Mouse (Mus musculus) adrenal gland (tissue): ENCODE measurements around the gene Zfp648.

Experiments used
- intact Hi-C: fragments of 180-260 bp; cut with DNase I; formaldehyde crosslinking; loops from one replicate; pipeline ENCODE4 v1.15.1; 2025

Zfp648 gene

DNA sequence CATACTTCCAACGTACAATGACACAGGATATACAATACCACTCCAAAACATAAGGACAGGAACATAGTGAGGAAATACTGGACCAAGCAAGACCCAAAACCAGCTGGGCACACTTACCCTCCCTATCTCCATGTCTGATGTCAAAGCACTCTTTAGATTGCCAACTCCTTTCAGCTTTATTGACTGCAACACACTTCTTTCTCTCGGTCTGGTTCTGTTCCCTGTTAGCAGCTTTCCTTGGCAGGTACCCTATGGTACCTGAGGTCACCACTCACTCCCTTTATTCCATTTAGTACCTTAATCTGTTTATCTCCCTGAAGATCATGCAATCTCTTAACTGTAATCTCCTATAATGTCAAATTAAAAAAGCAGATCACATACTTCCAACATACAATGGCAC is 19.0 kb downstream of the Zfp648 start:
- intact Hi-C loops: no loop called here

DNA sequence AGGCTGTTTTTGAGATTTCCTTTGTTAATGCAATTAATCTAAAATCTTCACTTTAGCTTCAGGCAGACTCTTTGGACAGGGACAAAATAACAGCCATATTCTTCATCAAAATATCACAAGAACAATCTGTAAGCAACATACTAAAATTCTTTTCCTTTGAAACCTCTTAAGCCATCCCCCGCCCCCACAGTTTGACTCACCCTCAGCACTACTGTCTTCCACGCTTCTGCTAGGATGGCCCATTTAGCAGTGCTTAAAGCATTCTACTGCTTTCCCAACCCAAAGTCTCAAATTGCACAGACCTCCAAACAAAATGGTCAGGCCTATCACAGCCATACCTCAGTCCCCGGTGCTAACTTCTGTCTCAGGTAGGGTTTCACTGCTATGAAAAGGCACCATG is 19.6 kb downstream of the Zfp648 start:
- intact Hi-C loops: no loop called here

DNA sequence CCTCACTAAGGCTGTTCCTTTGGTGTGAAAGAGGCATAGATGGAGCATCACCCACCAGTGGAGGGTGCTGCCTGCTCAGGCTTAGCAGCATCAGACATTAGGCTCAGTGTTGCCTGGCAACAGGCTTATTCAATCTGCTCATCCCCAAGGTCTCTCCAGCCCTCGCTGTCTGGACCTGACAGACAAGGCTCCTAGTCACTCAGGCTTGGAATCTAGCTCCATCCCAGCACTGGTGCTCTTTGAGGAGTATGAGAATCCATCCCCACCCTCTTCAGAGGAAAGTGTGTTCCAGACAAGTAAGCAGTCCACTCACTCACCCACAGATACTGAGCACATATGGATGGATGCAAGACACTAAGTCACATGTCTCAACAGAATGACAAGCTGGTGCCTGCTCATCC is 22.8 kb downstream of the Zfp648 start:
- intact Hi-C loops: no loop called here

DNA sequence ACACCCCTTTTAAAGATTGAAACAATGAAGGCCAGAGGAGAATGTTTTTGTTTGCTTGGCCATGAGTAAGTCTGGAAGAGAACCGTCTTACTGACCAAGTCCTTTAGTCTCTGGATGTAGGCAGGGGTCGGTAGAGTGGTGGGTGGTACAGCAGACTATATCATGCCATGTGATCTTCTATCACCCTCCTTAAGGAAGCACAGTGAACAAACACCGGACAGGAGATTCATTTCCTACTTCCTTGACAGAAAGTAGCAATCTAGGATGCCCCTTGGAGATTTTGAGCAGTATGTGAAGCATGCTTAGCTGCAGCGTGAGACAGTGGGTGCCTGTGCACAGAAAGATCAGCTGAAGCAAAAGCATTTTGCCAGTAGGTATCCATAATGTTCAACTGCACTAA is 31.6 kb downstream of the Zfp648 start:
- intact Hi-C loops: no loop called here

DNA sequence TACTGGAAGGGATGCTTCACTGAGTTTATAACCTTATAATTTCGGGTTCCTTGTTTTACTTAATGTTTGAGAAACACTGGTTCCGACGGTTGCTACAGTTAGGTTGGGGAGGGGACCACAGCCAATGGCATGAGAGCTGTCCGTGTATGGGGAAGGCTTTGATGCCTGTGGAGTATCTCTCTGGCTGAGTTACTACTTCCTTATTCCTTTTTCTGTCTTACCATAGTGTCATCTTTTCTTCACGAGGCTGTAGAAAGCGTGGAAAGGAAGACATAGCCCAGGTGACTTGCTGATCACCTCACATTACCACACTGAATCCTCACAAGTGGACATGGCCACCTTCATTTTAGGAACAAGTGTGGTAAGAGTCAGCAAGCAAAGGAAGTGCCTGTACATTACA is 32.0 kb downstream of the Zfp648 start:
- intact Hi-C loops: no loop called here

DNA sequence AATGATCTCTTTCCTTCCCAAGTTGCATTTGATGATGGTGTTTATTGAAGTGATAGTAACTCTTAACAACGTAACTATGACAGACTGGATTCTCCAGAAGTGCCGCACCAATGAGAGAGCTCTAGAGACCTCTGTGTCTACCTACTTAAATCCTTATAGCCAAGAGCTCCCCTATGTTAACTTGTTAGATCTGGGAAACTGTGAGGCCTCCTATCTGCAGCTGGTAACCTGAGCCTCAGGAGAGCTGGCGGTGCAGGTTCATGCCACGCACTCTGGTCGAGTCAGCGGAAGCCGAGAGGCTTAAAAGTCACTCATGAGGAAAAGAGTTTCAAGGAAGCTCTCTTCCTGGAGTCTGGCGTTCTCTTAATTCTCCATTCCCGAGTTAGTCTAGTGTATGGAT is 33.8 kb downstream of the Zfp648 start:
- intact Hi-C loops: no loop called here

DNA sequence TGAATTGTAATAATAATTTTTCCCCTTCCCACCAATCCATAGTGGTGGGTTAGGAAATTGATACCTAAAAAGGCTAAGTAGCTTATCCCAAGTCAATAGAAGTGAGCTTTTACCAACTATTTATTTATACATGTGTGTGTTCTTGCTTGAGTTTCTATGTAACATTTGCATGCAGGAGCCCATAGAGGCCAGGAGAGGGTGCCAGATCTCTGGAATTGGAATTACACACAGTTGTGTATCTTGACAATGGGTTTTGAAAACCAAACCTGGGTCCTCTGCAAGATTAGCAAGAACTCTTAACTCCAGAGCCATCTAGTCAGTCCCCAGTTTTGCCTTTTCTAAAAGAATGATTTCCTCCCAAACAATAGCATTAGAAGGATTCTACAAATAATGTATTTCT is 37.9 kb downstream of the Zfp648 start:
- intact Hi-C loops: no loop called here

DNA sequence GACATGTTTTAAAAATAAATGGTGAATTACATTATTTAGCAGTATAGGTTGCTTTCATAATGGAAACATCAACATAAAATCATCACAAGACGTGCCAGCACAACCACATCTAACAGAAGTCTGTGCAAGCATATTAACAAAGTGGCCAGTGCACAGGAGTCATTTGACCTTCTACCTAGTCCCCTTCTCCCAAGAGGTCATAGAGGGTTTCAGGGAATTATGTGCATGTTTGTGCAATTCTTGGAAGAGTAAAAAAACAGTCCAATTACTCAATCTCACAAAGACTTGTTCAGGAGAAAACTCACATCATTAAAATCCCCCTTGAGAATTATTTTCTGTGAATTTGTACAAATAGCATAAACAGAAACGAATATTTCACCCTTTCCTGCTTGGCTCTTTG is 50.2 kb downstream of the Zfp648 start:
- intact Hi-C loops: no loop called here

DNA sequence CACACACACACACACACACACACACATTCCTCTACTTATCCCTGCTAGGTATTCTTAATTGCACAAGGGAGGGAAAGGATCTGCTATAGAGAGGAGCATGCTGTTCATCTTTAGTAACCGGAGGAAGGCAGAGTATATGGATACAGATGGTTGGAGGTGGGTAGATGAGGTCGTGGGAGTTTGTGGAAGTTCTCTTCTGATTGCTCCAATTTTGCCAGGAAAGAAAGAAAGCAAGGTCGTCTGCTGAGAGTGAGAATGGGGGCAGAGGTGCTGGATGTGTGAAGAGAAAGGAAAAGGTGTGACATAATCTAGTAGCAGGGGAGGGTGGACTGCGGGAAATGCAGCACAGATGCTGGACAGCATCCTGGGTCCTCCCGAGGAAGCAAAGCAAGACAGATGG is 51.8 kb downstream of the Zfp648 start:
- intact Hi-C loops: no loop called here
